Mouse (Mus musculus): ENCODE data around the gene Socs2. TPM values are rescaled to one million over a fixed set of nuclear protein-coding genes. Genes with fewer than 3 reads are reported as not detected.

Gene Socs2
- total RNA-seq, 2 experiments from 2014 or later, result 37.0 to 39.3 TPM

DNA sequence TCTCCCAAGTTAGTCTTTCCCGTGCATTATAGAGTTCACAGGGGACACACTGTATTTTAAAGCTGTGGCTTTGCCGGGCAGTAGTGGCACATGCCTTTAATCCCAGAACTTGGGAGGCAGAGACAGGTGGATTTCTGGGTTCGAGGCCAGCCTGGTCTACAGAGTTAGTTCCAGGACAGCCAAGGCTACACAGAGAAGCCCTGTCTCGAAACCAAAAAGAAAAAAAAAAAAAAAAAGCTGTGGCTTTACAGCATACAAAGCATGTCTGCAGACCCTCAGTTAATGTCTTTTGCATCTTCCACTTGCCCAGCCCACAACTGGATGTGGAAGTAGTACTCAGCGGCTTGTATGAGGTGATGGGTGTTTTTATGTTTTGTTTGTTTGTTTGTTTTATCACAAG lies 79.4 kb downstream of the Socs2 start:
- DNase-seq, result no peak

DNA sequence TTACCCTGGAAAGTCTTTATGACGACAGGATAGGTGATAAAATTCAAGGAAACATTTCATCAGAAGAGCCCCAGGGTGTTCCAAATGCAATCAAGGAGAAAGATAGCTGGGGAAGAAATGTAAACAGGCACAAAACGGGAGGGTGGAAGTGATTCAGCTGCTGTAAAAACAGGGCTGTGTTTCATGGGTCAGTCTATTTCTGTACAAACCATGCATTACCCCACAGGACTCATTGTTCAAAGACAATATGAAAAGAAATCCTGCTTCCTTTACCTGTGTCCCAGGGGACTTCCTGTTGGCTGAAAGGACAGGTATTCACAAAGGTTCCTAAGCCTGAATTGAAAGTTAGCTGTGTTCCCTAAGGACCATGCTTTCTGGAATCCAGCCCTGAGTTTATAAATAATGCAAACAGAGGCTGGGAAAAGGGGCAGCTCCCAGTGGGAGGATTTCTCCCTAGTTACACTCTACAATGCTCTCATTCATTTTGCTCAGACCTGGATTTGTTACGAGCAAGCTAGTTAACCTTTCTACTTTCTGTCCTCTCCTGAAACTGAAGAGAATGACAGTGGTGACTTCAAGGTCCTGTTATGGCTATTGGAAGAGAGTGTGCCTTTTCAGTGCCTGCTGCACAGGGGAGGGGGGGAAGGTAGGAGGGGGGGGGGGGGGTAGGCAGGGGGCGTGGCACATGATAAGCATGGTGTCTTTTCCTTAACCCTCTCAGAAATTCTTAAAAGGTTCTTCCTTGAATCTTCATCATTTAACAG lies 80.0 kb downstream of the Socs2 start:
- DNase-seq, result no peak

Other genes starting within 250 kb of the Socs2 start
- gene Cradd, start 93.0 kb downstream of the Socs2 start, total RNA-seq (2021), result 1 to 10 TPM; 5.5 to 5.6 TPM
- gene Mrpl42, start 84.8 kb upstream of the Socs2 start, total RNA-seq (2021), result 10 to 100 TPM; 71.7 to 76.5 TPM
- gene Ube2n, start 98.0 kb upstream of the Socs2 start, total RNA-seq (2021), result 100 to 1,000 TPM; 192 to 202 TPM
- 10 to 100 TPM; 73.9 to 74.5 TPM for gene Nudt4, start 147.0 kb upstream of the Socs2 start, total RNA-seq (2021)